Mouse (Mus musculus) embryonic facial prominence, embryonic 12.5 days (tissue): ENCODE data around the gene Hipk2. TPM values are rescaled to one million over a fixed set of nuclear protein-coding genes. Genes with fewer than 3 reads are reported as not detected.

Experiments
- ATAC-seq: fragments of 200-750 bp; cut with Nextera tagmentation; 2 replicates; pipeline ENCODE4 v1.8.0; 2017; ENCODE audit not compliant: insufficient number of reproducible peaks, insufficient read depth, low FRiP score, low TSS enrichment
- H3K27ac ChIP-seq: fragments of 300-500 bp; sonication (generic); 2 replicates; pipeline ENCODE4 v1.5.1; 2016; ENCODE audit warnings: mild to moderate bottlenecking
- H3K27me3 ChIP-seq: fragments of 300-500 bp; sonication (generic); 2 replicates; pipeline ENCODE4 v1.6.1; 2016; ENCODE audit warnings: mild to moderate bottlenecking, moderate library complexity
- H3K36me3 ChIP-seq: fragments of 300-500 bp; sonication (generic); 2 replicates; pipeline ENCODE4 v1.6.1; 2016; ENCODE audit warnings: mild to moderate bottlenecking
- H3K4me1 ChIP-seq: fragments of 300-500 bp; sonication (generic); 2 replicates; pipeline ENCODE4 v1.6.1; 2016
- H3K4me2 ChIP-seq: fragments of 300-500 bp; sonication (generic); replicated peaks from 2 replicates; pipeline ENCODE4 v1.6.1; 2016; ENCODE audit warnings: mild to moderate bottlenecking, moderate library complexity
- H3K4me3 ChIP-seq: fragments of 300-500 bp; sonication (generic); 2 replicates; pipeline ENCODE4 v1.5.1; 2016; ENCODE audit warnings: mild to moderate bottlenecking
- H3K9ac ChIP-seq: fragments of 300-500 bp; sonication (generic); 2 replicates; pipeline ENCODE4 v1.6.1; 2016; ENCODE audit warnings: mild to moderate bottlenecking, moderate library complexity
- H3K9me3 ChIP-seq: fragments of 300-500 bp; sonication (generic); 2 replicates; pipeline ENCODE4 v1.6.1; 2016; ENCODE audit warnings: mild to moderate bottlenecking, moderate library complexity
- WGBS: fragments of 180-500 bp; shearing (Covaris S2); methylation state at CpG from one replicate; pipeline ENCODE4 v1.1.7; 2016; 5-methylcytosine and 5-hydroxymethylcytosine counted together
- polyA plus RNA-seq: library from polyadenylated mRNA; unstranded; fragments of >200 nt; fragmentation: Nextera tagmentation; extraction: Ambion mirVana; gene quantifications from 2 replicates; pipeline ENCODE4 v1.2.1, GENCODE M21; 2016

The Hipk2 gene
- polyA plus RNA-seq, 1 experiment from 2014 or later: 19.4 TPM

DNA sequence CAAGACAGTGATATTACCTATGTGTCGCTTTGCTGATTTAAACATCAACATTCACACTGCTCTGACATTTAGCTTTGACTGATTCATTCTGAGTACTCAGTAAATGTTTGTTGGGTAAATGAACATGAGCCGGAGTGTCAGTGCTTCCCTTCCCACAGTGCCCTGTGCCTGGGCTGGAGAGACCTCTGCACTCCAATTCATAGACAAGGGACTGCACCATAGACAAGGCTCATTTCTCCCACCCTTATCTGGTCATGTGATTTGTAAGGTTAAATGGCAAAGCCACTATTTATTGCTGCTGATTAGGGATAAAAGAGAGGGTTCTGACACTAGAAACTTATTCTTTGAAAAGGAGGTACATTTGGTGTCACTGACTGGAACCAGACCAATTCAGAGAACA, 118.4 kb downstream of the Hipk2 start:
- no peaks in the 10 kb centered on the region for H3K9me3 ChIP-seq
- no peak overlapping the region for H3K27ac ChIP-seq
- no peak for ATAC-seq
- no peaks in the 10 kb centered on the region for H3K27me3 ChIP-seq
- no peaks in the 10 kb centered on the region for H3K36me3 ChIP-seq
- H3K4me1 ChIP-seq: peaks cover 28% of the 10 kb centered on the region
- H3K4me3 ChIP-seq: no peak overlapping the region
- H3K9ac ChIP-seq: no peak overlapping the region
- whole genome bisulfite sequencing: 95% methylated on average over 2 of the region's 2 CpGs
- no peak overlapping the region for H3K4me2 ChIP-seq

DNA sequence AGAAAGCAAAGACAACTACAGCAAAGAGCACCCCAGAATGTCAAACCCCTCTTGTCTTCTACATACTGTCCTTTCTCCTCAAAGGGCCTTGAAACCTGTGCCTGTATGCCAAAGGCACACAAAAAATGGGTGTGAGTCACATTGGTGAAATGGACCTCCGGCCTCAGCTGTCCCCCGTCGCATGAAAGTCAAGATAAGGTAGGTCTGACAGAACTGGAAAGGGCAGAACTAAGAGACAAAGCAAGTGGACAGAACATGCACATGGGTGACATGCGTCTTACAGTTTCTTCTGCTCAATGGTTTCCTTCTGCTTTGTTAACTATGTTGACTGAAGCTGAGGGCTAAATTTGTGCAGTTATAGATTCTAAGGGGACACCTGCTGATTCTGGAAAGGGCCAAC, 119.0 kb downstream of the Hipk2 start:
- 92% methylated on average over 4 of the region's 4 CpGs for WGBS
- ATAC-seq: no peak

DNA sequence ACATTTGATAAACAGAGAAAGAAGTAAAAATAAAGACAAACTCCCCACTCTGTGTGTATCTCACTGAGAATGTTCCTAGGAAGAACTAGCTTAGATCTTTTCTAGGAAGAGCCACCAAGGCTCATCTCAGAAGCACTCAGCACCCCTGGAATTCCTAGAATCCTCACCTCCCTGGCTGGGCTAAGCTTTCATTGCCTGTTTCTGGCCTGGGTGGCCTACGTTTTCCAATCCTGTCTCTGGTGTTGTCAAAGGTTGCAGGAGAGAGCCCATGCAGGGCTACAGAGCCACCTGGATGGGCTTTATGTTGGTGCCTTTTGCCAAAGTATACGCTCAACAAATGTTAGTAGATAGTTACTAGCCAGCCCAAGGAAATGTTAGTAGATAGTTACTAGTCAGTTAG, 120.0 kb downstream of the Hipk2 start:
- 80% methylated on average over 2 of the region's 2 CpGs for WGBS
- H3K9ac ChIP-seq: no peak overlapping the region
- H3K4me3 ChIP-seq: no peak overlapping the region
- H3K36me3 ChIP-seq: no peaks in the 10 kb centered on the region
- H3K27me3 ChIP-seq: no peaks in the 10 kb centered on the region
- H3K27ac ChIP-seq: no peak overlapping the region
- no peaks in the 10 kb centered on the region for H3K9me3 ChIP-seq
- ATAC-seq: no peak
- H3K4me1 ChIP-seq: peaks cover 16% of the 10 kb centered on the region; the same call in 1 of the 2 replicates
- H3K4me2 ChIP-seq: no peak overlapping the region

More for the DNA sequence above, 119.0 kb downstream of the Hipk2 start:
- H3K27me3 ChIP-seq: no peaks in the 10 kb centered on the region
- H3K4me3 ChIP-seq: no peak overlapping the region
- H3K4me2 ChIP-seq: no peak overlapping the region
- no peak overlapping the region for H3K9ac ChIP-seq
- H3K9me3 ChIP-seq: no peaks in the 10 kb centered on the region
- H3K36me3 ChIP-seq: no peaks in the 10 kb centered on the region
- no peak overlapping the region for H3K27ac ChIP-seq
- H3K4me1 ChIP-seq: peaks cover 26% of the 10 kb centered on the region

- Histone ChIP-seq H3K36me3 (no peaks in the 10 kb centered on the region), H3K4me3 (no peak overlapping the region), H3K27ac (no peak overlapping the region), H3K9ac (no peak overlapping the region), H3K4me1 (peaks cover 9% of the 10 kb centered on the region; the same call in 1 of the 2 replicates), H3K9me3 (no peaks in the 10 kb centered on the region), H3K4me2 (no peak overlapping the region), H3K27me3 (no peaks in the 10 kb centered on the region)
- no peak for ATAC-seq
- 91% methylated on average over 2 of the region's 2 CpGs for WGBS
These were observed 120.8 kb downstream of the Hipk2 start for GRCm38 (mm10) chr6:38755188-38755587.

DNA sequence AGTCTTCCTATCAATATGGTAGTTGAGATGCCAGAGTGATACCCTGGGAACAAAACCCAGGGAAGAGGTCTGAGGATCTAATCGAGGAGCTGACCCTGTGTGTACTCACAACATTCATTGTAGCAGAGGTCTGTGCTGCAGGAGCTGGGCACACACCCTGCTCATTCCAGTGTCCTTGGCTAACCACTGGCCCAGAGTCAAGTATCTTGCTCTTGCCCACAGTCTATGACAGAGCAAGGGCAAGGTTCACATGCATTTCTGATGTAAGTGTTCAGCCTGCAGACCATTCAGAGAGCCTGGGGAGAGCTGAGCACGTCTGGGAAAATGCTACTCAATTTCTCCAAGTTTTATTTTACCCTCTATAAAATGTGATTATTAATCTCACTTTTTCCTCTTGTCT, 122.2 kb downstream of the Hipk2 start:
- Histone ChIP-seq H3K4me3 (no peak overlapping the region), H3K27ac (peak overlapping the region; percentile 17; the same call in 1 of the 2 replicates), H3K36me3 (no peaks in the 10 kb centered on the region), H3K4me2 (no peak overlapping the region), H3K9me3 (no peaks in the 10 kb centered on the region), H3K4me1 (peaks cover 12% of the 10 kb centered on the region), H3K27me3 (no peaks in the 10 kb centered on the region), H3K9ac (no peak overlapping the region)
- 73% methylated on average over 2 of the region's 2 CpGs for WGBS
- ATAC-seq: no peak

GRCm38 (mm10) chr6:38753025-38753424, 122.9 kb downstream of the Hipk2 start:
- 55% methylated on average over 2 of the region's 2 CpGs for WGBS
- Histone ChIP-seq H3K9me3 (no peaks in the 10 kb centered on the region), H3K9ac (no peak overlapping the region), H3K4me1 (peaks cover 17% of the 10 kb centered on the region), H3K27ac (no peak overlapping the region), H3K27me3 (no peaks in the 10 kb centered on the region), H3K4me3 (no peak overlapping the region), H3K36me3 (no peaks in the 10 kb centered on the region), H3K4me2 (no peak overlapping the region)
- no peak for ATAC-seq

- Histone ChIP-seq H3K4me3 (no peak overlapping the region), H3K9me3 (no peaks in the 10 kb centered on the region), H3K4me2 (no peak overlapping the region), H3K9ac (no peak overlapping the region), H3K27me3 (no peaks in the 10 kb centered on the region), H3K27ac (no peak overlapping the region), H3K36me3 (no peaks in the 10 kb centered on the region), H3K4me1 (peaks cover 20% of the 10 kb centered on the region)
- WGBS: 84% methylated on average over 6 of the region's 6 CpGs
- no peak for ATAC-seq
These were observed 123.5 kb downstream of the Hipk2 start for GRCm38 (mm10) chr6:38752495-38752894.

GRCm38 (mm10) chr6:38748037-38748436, 127.9 kb downstream of the Hipk2 start:
- H3K9me3 ChIP-seq: no peaks in the 10 kb centered on the region
- no peaks in the 10 kb centered on the region for H3K27me3 ChIP-seq
- peaks cover 23% of the 10 kb centered on the region for H3K36me3 ChIP-seq
- H3K4me2 ChIP-seq: no peak overlapping the region
- no peak overlapping the region for H3K4me3 ChIP-seq
- H3K4me1 ChIP-seq: peaks cover 14% of the 10 kb centered on the region
- H3K27ac ChIP-seq: no peak overlapping the region
- H3K9ac ChIP-seq: no peak overlapping the region
- no peak for ATAC-seq
- WGBS: 68% methylated on average over 4 of the region's 4 CpGs

- ATAC-seq: no peak
- Histone ChIP-seq H3K36me3 (peaks cover 57% of the 10 kb centered on the region), H3K9ac (no peak overlapping the region), H3K4me3 (no peak overlapping the region), H3K27ac (no peak overlapping the region), H3K4me1 (peaks cover 4% of the 10 kb centered on the region; the same call in 1 of the 2 replicates), H3K9me3 (no peaks in the 10 kb centered on the region), H3K4me2 (no peak overlapping the region), H3K27me3 (no peaks in the 10 kb centered on the region)
- 97% methylated on average over 7 of the region's 7 CpGs for WGBS
These were observed 132.6 kb downstream of the Hipk2 start for GRCm38 (mm10) chr6:38743351-38743750.

DNA sequence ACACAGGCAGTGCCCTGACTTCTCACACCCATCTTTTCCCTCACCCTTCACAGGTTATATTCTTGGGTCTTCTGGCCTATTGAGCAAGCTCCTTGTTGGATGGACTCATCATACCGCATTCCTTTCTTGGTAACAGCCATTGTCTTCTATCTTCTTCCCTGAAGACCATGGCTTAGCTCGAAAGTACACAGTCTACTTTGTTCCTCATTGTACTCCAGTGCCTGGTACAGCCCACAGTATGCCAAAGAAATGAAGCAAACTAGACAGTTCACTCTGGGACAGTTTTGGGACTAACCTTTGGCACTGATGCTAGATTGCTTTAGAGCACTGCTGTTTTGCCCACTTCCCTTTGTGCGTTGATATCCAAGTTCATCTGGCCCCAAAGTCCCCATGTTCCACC, 133.5 kb downstream of the Hipk2 start:
- ATAC-seq: no peak
- Histone ChIP-seq H3K4me1 (no peaks in the 10 kb centered on the region), H3K27me3 (no peaks in the 10 kb centered on the region), H3K36me3 (peaks cover 61% of the 10 kb centered on the region), H3K4me2 (no peak overlapping the region), H3K9ac (no peak overlapping the region), H3K27ac (no peak overlapping the region), H3K9me3 (no peaks in the 10 kb centered on the region), H3K4me3 (no peak overlapping the region)
- 95% methylated on average over 3 of the region's 3 CpGs for WGBS

DNA sequence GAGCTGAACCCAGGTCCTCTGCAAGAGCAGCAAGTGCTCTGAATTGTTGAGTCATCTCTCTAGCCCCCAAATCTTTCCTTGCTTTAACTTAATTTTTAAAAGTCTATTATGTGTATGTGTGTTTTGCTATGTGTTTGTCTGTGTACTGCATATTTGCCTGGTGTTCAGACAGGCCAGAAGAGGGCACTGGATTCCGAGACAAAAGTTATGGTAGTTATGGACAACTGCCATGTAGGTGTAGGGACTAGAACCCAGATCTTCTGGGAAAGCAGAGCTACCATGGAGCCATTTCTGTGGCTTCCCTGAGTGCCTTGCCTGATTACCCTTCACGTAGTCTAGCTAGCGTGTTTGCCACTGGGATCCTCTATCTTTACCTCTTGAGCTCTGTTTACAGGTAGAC, 134.9 kb downstream of the Hipk2 start:
- no peaks in the 10 kb centered on the region for H3K27me3 ChIP-seq
- H3K9me3 ChIP-seq: no peaks in the 10 kb centered on the region
- peaks cover 67% of the 10 kb centered on the region for H3K36me3 ChIP-seq
- H3K4me2 ChIP-seq: no peak overlapping the region
- no peak overlapping the region for H3K4me3 ChIP-seq
- no peak for ATAC-seq
- no peaks in the 10 kb centered on the region for H3K4me1 ChIP-seq
- no peak overlapping the region for H3K9ac ChIP-seq
- no peak overlapping the region for H3K27ac ChIP-seq
- 95% methylated on average over 3 of the region's 3 CpGs for WGBS

DNA sequence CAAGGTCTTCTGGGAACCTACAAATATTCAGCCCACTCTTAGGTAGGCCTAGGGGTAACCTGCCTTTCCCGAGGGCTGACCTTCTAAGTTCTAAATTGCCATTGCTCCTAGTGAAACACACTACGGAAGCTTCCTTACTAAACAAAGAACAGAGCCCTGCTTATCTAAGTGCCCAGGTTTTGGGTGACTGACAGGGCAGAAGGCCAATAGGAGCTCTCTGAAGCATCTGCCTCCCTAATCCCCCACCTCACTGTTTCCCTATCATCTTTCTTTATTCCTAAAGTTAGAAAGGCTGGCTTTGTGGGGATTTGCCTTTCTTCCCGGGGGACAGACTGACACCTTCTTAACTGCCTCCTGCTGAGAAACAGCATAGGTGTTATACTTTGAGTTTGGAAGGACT, 136.7 kb downstream of the Hipk2 start:
- Histone ChIP-seq H3K4me2 (no peak overlapping the region), H3K9me3 (no peaks in the 10 kb centered on the region), H3K4me3 (no peak overlapping the region), H3K36me3 (peaks cover 68% of the 10 kb centered on the region), H3K27ac (no peak overlapping the region), H3K27me3 (no peaks in the 10 kb centered on the region), H3K9ac (no peak overlapping the region), H3K4me1 (no peaks in the 10 kb centered on the region)
- 58% methylated on average over 3 of the region's 3 CpGs for whole genome bisulfite sequencing
- no peak for ATAC-seq

DNA sequence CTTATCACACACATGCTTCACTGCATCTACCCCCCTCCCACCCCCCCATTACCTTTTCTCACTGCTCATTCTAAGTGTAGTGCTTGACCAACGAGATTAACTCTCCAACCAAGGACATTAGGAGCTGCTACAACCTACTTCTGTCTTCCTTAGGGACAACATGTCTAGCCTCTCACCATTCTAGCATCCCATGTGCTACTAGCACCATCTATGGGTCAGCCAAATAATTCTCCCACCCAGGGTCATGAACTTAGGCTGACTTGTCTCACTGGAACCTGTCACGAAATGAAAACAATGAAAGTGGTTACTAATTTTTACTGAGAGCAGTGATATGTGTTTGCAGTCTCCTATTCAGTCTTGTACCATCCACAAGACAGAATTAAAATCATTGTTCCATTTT, 138.2 kb downstream of the Hipk2 start:
- peaks cover 66% of the 10 kb centered on the region for H3K36me3 ChIP-seq
- no peak overlapping the region for H3K4me2 ChIP-seq
- ATAC-seq: no peak
- 62% methylated on average over 2 of the region's 2 CpGs for whole genome bisulfite sequencing
- H3K4me1 ChIP-seq: no peaks in the 10 kb centered on the region
- H3K27ac ChIP-seq: no peak overlapping the region
- H3K4me3 ChIP-seq: no peak overlapping the region
- H3K27me3 ChIP-seq: no peaks in the 10 kb centered on the region
- H3K9ac ChIP-seq: no peak overlapping the region
- no peaks in the 10 kb centered on the region for H3K9me3 ChIP-seq
